Mouse (Mus musculus) thymus, adult 2 months (tissue): ENCODE data around the gene Rack1.

Source experiments
- CTCF ChIP-seq: fragments of 200-500 bp; IDR thresholded peaks from 2 replicates; pipeline ENCODE4 v1.5.1; 2012; ENCODE audit warnings: mild to moderate bottlenecking, control low read depth, low read length, moderate library complexity, borderline replicate concordance; ENCODE audit not compliant: control insufficient read depth, poor library complexity, insufficient read depth; ENCODE audit errors: extremely low read depth
- POLR2A ChIP-seq: fragments of 200-500 bp; IDR thresholded peaks from 2 replicates; pipeline ENCODE4 v1.6.1; 2012; ENCODE audit warnings: mild to moderate bottlenecking, low read length, control low read depth, moderate library complexity; ENCODE audit not compliant: control insufficient read depth, poor library complexity, insufficient read depth; ENCODE audit errors: extremely low read depth

DNA sequence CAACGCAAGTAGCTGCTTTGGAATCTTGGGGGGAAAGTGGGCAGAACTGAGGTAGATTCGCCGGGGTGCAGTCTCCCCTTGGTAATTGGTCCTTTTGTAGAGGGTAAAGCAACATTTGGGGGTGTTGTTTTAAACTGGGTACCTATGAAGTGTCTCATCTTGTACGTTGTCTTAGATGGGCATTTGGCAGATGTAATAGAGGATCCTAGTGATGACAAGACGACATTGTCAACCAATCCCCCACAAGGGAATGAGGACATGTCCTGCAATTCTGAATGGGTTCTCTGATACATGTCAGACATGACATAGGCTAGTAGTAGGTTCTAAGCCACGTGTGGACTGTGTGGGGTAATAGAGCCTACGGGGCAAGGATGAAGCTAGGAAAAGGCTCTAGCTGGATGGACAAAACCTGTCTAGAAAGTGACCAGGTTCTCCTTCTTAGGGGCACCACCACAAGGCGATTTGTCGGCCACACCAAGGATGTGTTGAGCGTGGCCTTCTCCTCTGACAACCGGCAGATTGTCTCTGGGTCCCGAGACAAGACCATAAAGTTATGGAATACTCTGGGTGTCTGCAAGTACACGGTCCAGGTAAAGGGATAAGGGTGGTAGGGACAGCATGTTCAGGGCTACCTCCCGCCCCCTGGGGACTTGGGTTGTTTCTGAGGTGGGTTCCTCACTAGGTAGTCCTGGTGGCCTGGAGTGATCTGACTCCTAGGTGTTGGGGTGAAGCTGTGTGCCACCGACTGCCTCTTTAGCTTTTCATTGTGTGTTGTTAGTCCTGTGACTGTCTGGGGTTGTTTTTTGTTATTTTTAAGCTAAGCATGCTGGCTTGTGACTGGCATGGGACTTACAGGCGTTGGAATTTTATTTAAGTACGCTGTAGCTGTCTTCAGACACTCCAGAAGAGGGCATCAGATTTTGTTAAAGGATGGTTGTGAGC lies 2.0 kb downstream of the Rack1 start:
- TF ChIP-seq POLR2A (no peak), CTCF (no peak)
